Mouse (Mus musculus) lung, postnatal 36 days (tissue): ENCODE data around the gene Mxi1.

Experiments used
- DNase-seq: peaks from one replicate; pipeline ENCODE4 v3.0.0; 2022; ENCODE audit warnings: mixed read lengths

Gene Mxi1

GRCm38 (mm10) chr19:53325578-53326295 lies 15.4 kb downstream of the Mxi1 start:
- DNase-seq, result peak; percentile 54

DNA sequence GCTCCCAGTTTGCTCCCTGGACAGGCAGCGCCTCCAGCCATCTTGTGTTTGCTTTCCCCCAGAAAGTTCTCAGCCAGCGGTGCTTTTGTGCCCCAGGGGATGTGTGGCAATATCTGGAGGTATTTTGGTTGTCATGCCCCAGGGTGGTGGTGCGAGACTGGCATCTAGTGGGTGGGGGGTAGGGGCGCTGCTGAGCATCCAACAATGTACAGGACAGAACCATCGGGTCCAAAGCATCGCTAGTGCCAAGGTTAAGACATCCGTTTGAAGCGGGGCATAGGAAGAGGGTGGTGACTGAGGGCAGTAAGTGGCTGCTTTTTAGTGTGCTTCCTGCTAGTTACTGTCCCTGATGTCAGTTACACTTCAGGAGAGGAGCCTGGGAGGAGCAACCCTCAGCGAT lies 17.8 kb downstream of the Mxi1 start:
- no peak for DNase-seq

- DNase-seq, result peak; percentile 94
Measured at GRCm38 (mm10) chr19:53329221-53329991, 19.1 kb downstream of the Mxi1 start.

DNA sequence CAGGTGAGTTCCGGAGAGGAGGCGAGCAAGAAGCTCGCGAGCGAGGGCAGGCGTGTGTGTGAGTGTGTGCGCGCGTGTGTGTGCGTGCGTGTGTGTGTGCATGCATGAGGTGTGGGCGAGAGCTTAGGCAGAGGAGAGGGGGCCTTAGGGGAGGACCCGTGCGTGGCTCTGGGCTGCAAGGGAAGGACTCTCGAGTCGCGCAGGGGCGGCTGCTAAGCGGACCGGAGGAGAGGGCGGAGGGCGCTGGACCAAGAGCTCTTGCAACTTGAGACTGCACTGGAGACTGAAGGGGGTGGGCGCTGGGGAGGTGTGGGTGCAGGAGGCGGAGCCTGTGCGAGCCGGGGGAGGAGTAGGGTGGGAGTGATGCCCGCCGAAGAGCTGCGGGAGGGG lies 19.7 kb downstream of the Mxi1 start:
- DNase-seq, result peak; percentile 82

DNA sequence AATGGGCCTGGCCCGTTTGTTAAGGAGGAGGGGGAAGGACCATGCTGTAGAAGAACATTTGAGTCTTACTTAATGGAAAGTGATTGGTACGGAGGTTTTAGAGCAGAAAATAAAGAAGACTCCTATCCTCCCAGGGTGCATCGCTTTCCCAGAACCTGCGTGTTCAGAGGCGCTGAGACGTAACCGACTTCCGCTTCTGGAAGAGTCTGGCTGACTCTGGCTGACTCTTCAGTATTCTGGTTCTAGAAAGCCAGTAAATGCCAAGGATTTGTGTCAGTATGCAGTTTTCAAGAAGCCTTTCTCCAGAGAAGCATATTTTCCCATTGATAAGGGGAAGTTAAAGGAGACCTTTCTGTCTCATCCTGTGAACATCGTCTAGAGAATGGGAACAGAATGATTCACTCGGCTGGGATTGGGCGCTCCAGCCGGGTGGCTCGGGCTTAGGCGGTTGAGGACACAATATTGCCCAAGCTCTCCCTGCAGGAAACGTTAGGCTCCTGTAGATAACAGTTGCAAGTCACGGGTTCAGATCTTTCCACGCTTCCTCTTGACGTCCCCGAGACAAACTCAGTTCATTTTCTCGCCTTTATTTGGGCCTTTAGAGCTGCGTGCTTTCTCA lies 21.7 kb downstream of the Mxi1 start:
- DNase-seq, result no peak

GRCm38 (mm10) chr19:53333730-53334129 lies 23.4 kb downstream of the Mxi1 start:
- DNase-seq, result no peak

- no peak for DNase-seq
Measured at GRCm38 (mm10) chr19:53335241-53335640, 24.9 kb downstream of the Mxi1 start.

DNA sequence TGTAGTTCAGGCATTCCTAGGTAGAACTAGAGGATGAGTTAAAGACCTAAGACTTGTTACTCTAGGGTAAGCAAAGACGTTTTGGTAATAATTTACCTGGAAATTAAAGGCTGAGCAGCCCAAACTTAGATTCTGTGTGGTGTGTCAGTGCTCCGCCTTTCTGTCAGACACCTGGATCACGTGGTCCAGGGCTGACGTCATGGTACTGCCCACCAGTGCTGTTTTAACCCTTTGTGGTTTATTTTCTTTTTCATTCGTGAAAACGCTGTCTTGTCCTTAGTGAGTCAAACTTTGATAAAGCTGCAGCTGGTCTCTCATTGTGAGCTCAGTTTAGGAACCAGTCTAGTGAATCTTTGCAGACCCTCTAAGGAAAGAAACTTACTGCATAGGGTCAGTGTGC lies 30.1 kb downstream of the Mxi1 start:
- peak; percentile 52 for DNase-seq

DNA sequence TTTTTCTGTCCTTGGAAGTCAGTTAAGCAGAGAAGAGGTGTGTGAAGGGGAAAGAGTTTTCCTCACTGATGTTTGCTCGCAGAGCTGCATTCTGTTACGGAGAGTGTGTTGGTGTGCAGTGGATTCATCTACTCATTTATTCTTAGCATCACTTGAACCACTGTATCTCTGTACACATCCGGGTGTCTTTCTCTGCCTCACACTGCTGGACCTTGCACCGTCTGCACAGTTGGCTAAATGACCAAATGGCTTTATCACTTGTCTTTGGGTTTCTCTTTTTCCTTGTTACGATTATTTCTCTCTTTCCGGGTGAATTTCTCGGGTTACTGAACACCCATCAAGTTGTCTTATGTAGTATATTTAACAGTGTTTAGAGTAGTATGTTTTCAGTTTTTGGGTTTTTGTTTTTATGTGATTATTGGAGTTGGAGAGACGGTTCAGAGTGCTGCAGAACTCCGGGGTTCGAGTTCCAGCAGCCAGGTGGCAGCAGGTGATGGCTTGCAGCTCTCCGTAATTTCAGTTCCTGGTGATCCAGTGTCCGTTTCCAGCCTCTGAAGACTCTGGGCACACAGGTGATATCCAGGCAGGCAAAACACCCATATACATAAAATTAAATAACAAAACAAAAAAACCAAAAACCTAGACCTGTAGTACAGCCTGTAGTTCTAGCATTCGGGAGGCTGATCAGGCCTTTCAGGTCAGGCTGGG lies 33.0 kb downstream of the Mxi1 start:
- no peak for DNase-seq

- no peak for DNase-seq
Measured at GRCm38 (mm10) chr19:53344062-53344461, 33.7 kb downstream of the Mxi1 start.

GRCm38 (mm10) chr19:53345766-53346165 lies 35.4 kb downstream of the Mxi1 start:
- DNase-seq, result no peak

GRCm38 (mm10) chr19:53353864-53354263 lies 43.5 kb downstream of the Mxi1 start:
- no peak for DNase-seq

DNA sequence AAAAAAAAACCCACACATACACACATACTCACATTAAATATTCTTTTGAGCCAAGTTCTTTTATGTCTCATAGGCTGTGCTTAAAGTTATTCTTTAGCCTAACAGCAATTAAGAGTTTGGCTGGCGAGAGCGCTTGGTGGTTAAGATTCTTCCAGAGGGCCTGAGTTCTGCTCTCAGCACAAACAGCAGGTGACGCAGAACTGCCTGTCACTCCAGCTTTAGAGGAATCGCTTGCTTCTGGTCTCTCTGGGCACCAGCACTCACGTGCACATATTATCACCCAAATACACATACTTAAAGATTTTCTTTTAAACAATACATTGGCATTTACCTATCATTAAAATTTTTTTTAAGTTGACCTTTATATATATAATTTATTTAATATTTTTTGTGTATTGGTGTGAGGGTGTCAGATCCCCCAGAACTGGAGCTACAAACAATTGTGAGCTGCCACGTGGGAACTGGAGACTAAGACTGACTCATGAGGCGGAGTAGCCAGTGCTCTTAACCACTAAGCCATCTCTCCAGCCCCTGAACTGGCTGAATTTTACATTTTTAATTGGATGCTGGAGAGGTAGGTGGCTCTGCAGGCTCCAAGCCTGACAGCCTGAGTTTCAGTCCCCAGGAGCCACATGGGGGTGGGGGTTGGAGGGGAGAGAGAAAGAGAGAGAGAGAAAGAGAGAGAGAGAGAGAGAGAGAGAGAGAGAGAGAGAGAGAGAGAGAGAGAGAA lies 44.1 kb downstream of the Mxi1 start:
- no peak for DNase-seq

GRCm38 (mm10) chr19:53355065-53355464 lies 44.7 kb downstream of the Mxi1 start:
- no peak for DNase-seq

- DNase-seq, result peak; percentile 43
Measured at GRCm38 (mm10) chr19:53359160-53360033, 49.1 kb downstream of the Mxi1 start.

- no peak for DNase-seq
Measured at GRCm38 (mm10) chr19:53360265-53360958, 50.1 kb downstream of the Mxi1 start.

DNA sequence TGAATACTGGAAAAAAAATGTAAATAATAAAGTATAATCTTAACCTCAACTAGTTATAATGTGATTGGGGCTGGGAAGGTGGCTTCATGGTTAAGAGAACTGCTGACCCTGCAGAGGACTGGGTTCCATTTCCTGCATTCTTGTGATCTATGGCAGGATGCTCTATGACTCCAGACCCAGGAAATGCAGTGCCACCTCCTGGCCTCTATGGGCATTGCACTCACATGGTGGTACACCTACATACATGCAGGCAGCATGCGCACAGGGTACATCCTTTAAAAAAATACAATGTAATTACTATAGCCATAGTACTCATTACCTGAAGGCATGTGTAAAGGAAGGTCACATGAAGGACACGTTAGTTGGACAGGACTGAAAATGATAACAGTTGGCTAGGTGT lies 52.6 kb downstream of the Mxi1 start:
- peak; percentile 22 for DNase-seq

DNA sequence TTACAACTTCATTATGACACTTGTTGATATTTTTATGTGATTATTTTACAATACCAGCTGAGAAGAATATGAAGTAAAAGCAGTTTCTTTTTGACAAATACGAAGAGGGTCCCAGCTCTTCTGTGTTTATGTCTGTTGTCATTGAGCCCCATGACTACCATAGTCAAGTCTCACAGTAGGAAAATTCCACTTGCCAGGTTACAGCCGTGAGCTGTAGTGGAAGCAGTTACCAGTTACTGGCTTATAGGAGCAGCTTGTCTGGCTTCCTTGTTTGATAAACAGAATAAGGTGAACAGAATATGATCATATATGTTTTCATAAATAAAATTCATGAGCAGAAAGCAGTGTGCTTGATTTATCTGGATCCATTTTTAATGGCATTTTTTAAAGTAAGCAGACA lies 54.2 kb downstream of the Mxi1 start:
- no peak for DNase-seq

DNA sequence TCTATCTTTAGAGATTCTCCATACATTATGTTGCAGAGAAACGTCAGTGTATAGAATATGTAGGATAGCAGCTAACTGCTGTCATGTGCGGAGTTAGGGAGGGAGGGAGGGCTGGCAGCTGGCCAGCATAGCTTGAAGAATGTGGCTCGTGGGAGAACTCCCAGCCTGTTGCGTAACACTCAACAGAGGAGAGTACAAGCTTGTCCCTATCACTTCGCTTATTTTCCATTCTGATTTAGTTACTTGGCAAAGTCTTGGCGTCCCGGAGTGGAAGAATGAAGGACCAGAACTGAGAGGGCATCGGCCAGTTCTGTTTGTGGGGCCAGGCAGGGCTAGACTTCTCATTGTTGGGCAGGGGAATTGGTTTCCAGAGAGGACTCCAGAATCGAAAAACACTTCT lies 54.6 kb downstream of the Mxi1 start:
- DNase-seq, result peak; percentile 86

DNA sequence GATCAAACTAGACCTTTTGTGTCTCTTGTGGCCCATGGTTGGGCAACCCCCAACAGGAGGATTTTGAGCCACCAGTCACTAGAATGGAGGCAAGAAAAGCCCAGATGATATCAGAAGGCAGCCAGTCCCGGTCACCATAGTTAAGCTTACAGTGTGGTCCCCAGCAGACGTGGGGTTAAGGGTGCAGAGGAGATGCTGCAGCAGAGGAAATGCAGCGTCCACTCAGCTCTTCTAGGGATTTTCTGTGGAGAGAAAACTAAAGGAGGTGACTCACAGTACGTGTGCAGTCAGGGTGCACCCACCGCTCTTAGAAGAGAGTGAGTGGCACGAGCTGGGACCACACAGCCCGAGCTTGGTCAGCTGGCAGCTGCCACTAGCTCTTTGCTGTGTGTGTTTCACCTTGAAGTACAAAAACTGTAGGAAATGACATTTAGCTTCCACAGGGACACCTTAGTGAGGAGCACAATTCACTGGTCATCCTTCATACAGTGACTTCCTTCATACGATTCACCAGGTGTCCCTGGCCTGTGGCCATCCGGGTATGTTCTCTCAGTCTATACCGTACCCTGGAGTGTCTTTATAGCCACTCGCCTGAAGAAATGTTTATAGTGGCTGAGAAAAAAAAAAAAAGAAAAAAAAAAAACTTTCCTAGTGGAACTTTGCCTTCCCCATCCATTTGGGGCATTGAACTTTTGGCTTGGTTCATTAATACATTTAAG lies 55.9 kb downstream of the Mxi1 start:
- DNase-seq, result no peak
